Mouse (Mus musculus) hindbrain, postnatal 0 days (tissue): Measurements from ENCODE around the gene P3h1. TPM values are rescaled to one million over a fixed set of nuclear protein-coding genes. Genes with fewer than 3 reads are reported as not detected.
"Not testable (repeated sequence)": the region's sequence is repeated elsewhere in the genome, so short reads cannot be mapped to it uniquely, and the experiment has no call there.

Experiments
- ATAC-seq: fragments of 200-750 bp; cut with Nextera tagmentation; 2 replicates; pipeline ENCODE4 v1.8.0; 2017; ENCODE audit warnings: mild to moderate bottlenecking, moderate TSS enrichment, moderate library complexity
- DNase-seq: peaks from one replicate; pipeline ENCODE4 v3.0.0-alpha.2; 2015; ENCODE audit warnings: low spot score
- H3K27ac ChIP-seq: fragments of 300-500 bp; sonication (generic); 2 replicates; pipeline ENCODE4 v1.5.1; 2014; ENCODE audit warnings: mild to moderate bottlenecking
- H3K27me3 ChIP-seq: fragments of 300-500 bp; sonication (generic); 2 replicates; pipeline ENCODE4 v1.6.1; 2014; ENCODE audit warnings: low read length, mixed read lengths; ENCODE audit not compliant: insufficient read depth
- H3K36me3 ChIP-seq: fragments of 300-500 bp; sonication (generic); 2 replicates; pipeline ENCODE4 v1.6.1; 2014; ENCODE audit warnings: low read length, mixed read lengths; ENCODE audit not compliant: insufficient read depth
- H3K4me1 ChIP-seq: fragments of 300-500 bp; sonication (generic); 2 replicates; pipeline ENCODE4 v1.6.1; 2014; ENCODE audit warnings: antibody characterized with exemption, low read length, mixed read lengths; ENCODE audit not compliant: insufficient read depth
- H3K4me2 ChIP-seq: fragments of 300-500 bp; sonication (generic); 2 replicates; pipeline ENCODE4 v1.6.1; 2014; ENCODE audit warnings: low read depth, mild to moderate bottlenecking, low read length, moderate library complexity, mixed read lengths
- H3K4me3 ChIP-seq: fragments of 300-500 bp; sonication (generic); 2 replicates; pipeline ENCODE4 v1.5.1; 2014; ENCODE audit warnings: low read length
- H3K9ac ChIP-seq: fragments of 300-500 bp; sonication (generic); replicated peaks from 2 replicates; pipeline ENCODE4 v1.6.1; 2014; ENCODE audit warnings: mild to moderate bottlenecking, low read length, moderate library complexity, mixed read lengths
- H3K9me3 ChIP-seq: fragments of 300-500 bp; sonication (generic); 2 replicates; pipeline ENCODE4 v1.6.1; 2016; ENCODE audit warnings: low read length, mixed read lengths
- CTCF ChIP-seq: IDR thresholded peaks from 2 replicates; pipeline ENCODE4 v1.5.1; 2016; ENCODE audit warnings: antibody characterized with exemption, control low read depth, low read depth
- WGBS: fragments of 180-500 bp; shearing (Covaris S2); extraction: QIAGEN DNeasy Blood & Tissue Kit; methylation state at CpG from one replicate; pipeline ENCODE4 v1.1.7; 2014; 5-methylcytosine and 5-hydroxymethylcytosine counted together
- polyA plus RNA-seq: library from polyadenylated mRNA; unstranded; fragments of >200 nt; fragmentation: Nextera tagmentation; extraction: Ambion mirVana; gene quantifications from 2 replicates; pipeline ENCODE4 v1.2.1, GENCODE M21; 2015
- total RNA-seq: library from RNA; depleted of rRNA; stranded (reverse); fragments of >200 nt; gene quantifications from 2 replicates; pipeline ENCODE4 v1.2.3, GENCODE M21; 2014

Gene P3h1
- total and polyA plus RNA-seq, 2 experiments from 2014 or later = 9.1 to 15.3 TPM

- no peaks in the 10 kb centered on the region for H3K4me1 ChIP-seq
- no peaks in the 10 kb centered on the region for H3K9me3 ChIP-seq
- WGBS = 93% methylated on average over 5 of the region's 5 CpGs
- H3K4me2 ChIP-seq = no peak overlapping the region
- ATAC-seq = no peak
- no peaks in the 10 kb centered on the region for H3K27me3 ChIP-seq
- H3K9ac ChIP-seq = no peak overlapping the region
- no peak for DNase-seq
- H3K27ac ChIP-seq = no peak overlapping the region
- no peak overlapping the region for H3K4me3 ChIP-seq
- H3K36me3 ChIP-seq = no peaks in the 10 kb centered on the region
- TF ChIP-seq CTCF = no peak
These were observed 29.8 kb downstream of the P3h1 start for GRCm38 (mm10) chr4:119262483-119262882.

- TF ChIP-seq CTCF = no peak
- ATAC-seq (no peak), DNase-seq (no peak)
- Histone ChIP-seq H3K36me3 (no peaks in the 10 kb centered on the region), H3K4me3 (no peak overlapping the region), H3K27ac (no peak overlapping the region), H3K4me1 (no peaks in the 10 kb centered on the region), H3K27me3 (no peaks in the 10 kb centered on the region), H3K9me3 (no peaks in the 10 kb centered on the region), H3K9ac (no peak overlapping the region), H3K4me2 (no peak overlapping the region)
- WGBS = 78% methylated on average over 3 of the region's 3 CpGs
These were observed 30.7 kb downstream of the P3h1 start for GRCm38 (mm10) chr4:119263459-119263858.

GRCm38 (mm10) chr4:119266606-119267005, 33.9 kb downstream of the P3h1 start:
- peaks cover 18% of the 10 kb centered on the region for H3K36me3 ChIP-seq
- ATAC-seq (no peak), DNase-seq (no peak)
- no peaks in the 10 kb centered on the region for H3K4me1 ChIP-seq
- H3K27me3 ChIP-seq = no peaks in the 10 kb centered on the region
- no peak for TF ChIP-seq CTCF
- H3K9ac ChIP-seq = no peak overlapping the region
- 79% methylated on average over 13 of the region's 13 CpGs for WGBS
- no peaks in the 10 kb centered on the region for H3K9me3 ChIP-seq
- no peak overlapping the region for H3K27ac ChIP-seq
- no peak overlapping the region for H3K4me3 ChIP-seq
- H3K4me2 ChIP-seq = no peak overlapping the region

GRCm38 (mm10) chr4:119274627-119275026, 41.9 kb downstream of the P3h1 start:
- H3K36me3 ChIP-seq = peaks cover 62% of the 10 kb centered on the region
- no peaks in the 10 kb centered on the region for H3K27me3 ChIP-seq
- WGBS = 92% methylated on average over 1 of the region's 1 CpGs
- no peaks in the 10 kb centered on the region for H3K9me3 ChIP-seq
- DNase-seq (no peak), ATAC-seq (no peak)
- H3K27ac ChIP-seq = no peak overlapping the region
- no peaks in the 10 kb centered on the region for H3K4me1 ChIP-seq
- no peak for TF ChIP-seq CTCF
- no peak overlapping the region for H3K4me2 ChIP-seq
- no peak overlapping the region for H3K4me3 ChIP-seq
- H3K9ac ChIP-seq = no peak overlapping the region

GRCm38 (mm10) chr4:119275226-119275625, 42.5 kb downstream of the P3h1 start:
- DNase-seq (no peak), ATAC-seq (no peak)
- Histone ChIP-seq H3K27ac (no peak overlapping the region), H3K4me2 (no peak overlapping the region), H3K27me3 (no peaks in the 10 kb centered on the region), H3K36me3 (peaks cover 60% of the 10 kb centered on the region), H3K9ac (no peak overlapping the region), H3K4me1 (no peaks in the 10 kb centered on the region), H3K9me3 (no peaks in the 10 kb centered on the region), H3K4me3 (no peak overlapping the region)
- no peak for TF ChIP-seq CTCF
- 87% methylated on average over 2 of the region's 2 CpGs for WGBS

- no peak overlapping the region for H3K4me3 ChIP-seq
- WGBS = 86% methylated on average over 2 of the region's 2 CpGs
- no peaks in the 10 kb centered on the region for H3K9me3 ChIP-seq
- no peak overlapping the region for H3K4me2 ChIP-seq
- H3K9ac ChIP-seq = no peak overlapping the region
- TF ChIP-seq CTCF = no peak
- no peaks in the 10 kb centered on the region for H3K4me1 ChIP-seq
- H3K36me3 ChIP-seq = peaks cover 56% of the 10 kb centered on the region
- H3K27me3 ChIP-seq = no peaks in the 10 kb centered on the region
- DNase-seq (no peak), ATAC-seq (no peak)
- H3K27ac ChIP-seq = no peak overlapping the region
These were observed 43.0 kb downstream of the P3h1 start for GRCm38 (mm10) chr4:119275726-119276125.

GRCm38 (mm10) chr4:119278784-119279183, 46.1 kb downstream of the P3h1 start:
- not testable (repeated sequence) for H3K9ac ChIP-seq, H3K9me3 ChIP-seq, H3K4me1 ChIP-seq, ATAC-seq, H3K27me3 ChIP-seq, DNase-seq, H3K4me2 ChIP-seq, H3K4me3 ChIP-seq, H3K27ac ChIP-seq
- 88% methylated on average over 15 of the region's 15 CpGs for WGBS
- H3K36me3 ChIP-seq = peaks cover 58% of the 10 kb centered on the region
